Mouse (Mus musculus) right cerebral cortex, adult 2 months (tissue): ENCODE data around the gene Stk10.

ENCODE experiments used
- DNase-seq, 2 experiments: peaks; one replicate each; pipeline ENCODE4 v3.0.0; 2021 to 2022; ENCODE audit warnings: low spot score in 2 of 2

Gene Stk10

DNA sequence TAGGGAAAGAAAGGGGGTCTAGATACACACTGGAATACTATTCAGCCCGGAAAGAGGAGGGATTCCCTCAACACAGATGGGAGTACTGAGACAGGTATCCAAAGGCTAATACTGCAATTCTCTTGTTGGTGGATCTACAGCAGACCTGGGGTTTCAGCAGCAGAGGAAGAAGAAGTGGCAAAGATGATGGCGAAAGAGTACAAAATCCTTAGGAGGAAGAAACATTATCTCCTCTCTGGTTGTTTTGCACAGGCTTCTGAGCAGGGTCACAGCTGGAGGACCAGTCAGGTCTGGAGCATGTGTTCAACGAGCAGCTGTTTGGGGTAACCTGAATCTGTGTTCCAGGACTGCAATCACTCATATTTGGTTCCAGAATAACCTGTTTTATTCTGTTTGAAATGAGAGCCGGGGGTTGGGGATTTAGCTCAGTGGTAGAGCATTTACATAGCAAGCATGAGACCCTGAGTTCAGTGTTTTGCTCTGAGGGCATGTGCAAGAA lies 96.7 kb downstream of the Stk10 start:
- no peak for DNase-seq

DNA sequence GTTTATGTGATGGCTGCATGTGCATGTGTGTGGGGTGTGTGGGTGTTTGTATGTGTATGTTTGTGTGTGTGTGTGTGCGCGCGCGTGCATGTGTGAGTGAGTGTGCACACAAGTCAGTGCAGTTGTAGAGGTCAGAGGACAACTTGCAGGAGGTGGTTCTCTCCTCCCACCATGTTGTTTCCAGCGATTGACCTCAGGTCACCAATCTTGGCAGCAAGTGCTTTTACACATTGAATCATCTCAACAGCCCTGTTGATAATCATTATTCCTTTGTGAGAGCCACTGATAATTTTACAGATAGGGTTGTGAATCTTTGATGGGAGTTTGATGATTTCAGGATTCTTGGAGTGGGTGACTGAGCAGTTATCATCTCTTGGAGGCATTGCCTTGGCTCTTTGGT lies 99.6 kb downstream of the Stk10 start:
- no peak for DNase-seq

DNA sequence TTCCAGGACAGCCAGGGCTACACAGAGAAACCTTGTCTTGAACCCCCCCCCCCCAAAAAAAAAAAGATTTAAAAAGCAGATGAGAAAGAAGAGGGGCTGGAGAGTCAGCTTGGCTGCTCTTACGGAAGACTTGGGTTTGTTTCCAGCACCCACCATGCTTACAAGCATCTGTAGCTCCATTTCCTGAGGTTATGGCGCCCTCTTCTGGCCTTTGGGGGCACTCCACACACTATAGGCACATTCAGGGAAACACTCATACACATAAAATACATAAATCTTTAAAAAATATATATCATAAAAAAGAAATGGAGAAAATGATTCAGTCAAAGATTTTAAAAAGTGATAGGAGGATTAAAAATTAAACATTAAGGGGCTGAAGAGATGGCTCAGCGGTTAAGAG lies 100.4 kb downstream of the Stk10 start:
- DNase-seq: no peak

DNA sequence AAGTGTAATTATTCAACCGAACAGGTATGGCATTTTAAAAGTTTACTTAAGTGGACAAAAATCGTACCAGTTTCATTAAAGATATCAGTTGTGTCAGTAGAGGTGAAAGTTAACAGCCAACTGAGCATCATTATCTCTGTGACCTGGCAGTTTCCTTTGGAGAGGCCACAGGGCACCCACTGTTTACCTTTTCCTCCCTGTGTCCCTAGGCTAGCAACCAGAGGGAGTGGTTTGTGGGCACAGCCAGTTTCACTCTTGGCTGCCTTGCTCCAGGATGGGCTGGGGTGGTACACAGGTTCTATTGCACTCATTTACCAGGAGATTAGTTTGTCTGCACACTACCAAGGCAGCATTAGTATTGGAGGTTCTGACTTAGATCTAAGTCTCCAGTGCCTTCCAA lies 101.0 kb downstream of the Stk10 start:
- DNase-seq: no peak

DNA sequence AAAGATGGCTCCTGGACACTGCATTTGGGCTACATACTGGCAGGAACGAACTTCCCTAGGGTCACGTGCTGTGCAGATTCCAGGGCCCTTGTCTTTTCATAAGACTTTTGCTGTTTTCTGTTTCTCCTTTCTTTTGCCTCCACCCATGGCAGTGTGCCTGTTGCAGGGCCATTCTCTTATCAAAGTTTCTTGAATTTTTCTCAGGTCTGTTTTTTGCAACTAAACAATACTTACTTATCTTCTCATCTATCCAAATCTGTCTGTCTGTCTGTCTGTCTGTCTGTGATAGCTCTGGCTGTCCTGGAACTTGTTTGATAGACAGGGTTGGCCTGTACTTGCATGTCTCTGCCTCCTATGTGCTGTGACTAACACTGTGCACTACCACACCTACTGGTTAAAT lies 101.7 kb downstream of the Stk10 start:
- no peak for DNase-seq

DNA sequence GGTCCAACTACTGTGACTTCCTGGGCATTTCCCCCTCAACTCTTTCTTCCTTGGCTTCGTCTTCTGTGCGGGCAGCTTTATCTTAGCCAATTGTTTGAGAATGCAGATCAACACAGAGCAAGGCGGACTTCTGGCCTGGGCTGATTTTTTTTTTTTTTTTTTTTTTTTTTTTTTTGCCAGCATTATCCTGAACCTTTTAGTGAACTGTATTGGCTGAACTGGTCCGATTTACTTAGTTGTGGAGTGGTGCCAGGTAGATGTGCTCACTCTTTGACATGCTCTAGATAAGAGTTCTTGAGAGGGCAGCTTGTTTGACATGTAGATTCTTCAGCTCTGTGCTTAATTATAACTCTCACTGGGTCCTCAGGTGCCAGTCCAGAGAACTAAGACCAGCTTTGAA lies 103.2 kb downstream of the Stk10 start:
- no peak for DNase-seq

DNA sequence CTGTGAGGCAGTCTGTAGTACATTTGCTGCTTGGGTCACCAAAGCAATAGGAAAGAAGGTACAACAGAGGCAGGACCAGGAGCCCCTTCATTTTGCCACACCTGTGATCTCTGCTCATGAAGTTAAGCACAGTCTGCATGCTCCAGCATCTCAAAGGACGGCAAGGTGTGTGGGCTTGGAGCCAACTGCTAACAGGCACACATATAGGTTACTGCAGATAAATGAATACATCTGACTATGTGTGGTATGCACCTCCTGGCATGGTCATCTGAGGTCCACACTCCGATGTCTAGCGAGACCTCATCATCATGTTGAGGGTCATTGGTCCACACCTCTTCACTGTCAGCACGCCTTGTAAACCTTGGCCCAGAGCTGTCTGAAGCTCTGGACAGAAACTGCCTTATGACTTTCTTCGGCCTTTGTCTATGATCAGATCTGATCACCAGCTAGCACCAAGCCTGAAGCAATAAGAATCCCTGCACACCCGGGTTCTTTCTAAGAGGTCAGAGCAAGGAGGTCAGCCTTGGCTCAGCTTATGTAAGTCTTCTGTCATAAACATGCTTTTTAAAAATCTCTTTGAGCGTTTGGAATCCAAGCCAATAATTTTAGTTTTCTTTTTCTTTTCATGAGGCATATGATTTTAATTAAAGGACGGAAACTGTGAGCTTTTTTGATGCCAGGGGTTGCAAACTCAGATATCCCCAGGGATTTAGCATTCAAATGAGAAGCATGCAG lies 105.6 kb downstream of the Stk10 start:
- DNase-seq: no peak

DNA sequence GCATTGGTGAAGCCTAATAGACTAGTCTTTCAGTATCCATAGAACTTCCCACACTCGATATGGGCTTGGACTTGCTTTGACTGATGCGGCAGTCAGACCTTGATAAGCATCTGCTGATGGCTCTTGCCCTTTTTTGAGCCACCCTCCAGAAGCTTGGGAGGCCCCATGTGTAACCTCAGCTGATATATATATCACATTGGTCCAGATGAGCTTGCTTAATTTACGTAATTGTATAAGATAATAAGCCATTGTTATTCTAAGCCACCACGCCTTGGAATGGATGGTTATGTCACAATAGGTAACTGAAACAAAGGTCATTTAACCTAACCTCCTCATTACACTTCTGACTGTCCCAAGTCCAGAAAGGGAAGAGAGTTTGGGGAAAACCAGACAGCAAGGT lies 107.5 kb downstream of the Stk10 start:
- DNase-seq: no peak

DNA sequence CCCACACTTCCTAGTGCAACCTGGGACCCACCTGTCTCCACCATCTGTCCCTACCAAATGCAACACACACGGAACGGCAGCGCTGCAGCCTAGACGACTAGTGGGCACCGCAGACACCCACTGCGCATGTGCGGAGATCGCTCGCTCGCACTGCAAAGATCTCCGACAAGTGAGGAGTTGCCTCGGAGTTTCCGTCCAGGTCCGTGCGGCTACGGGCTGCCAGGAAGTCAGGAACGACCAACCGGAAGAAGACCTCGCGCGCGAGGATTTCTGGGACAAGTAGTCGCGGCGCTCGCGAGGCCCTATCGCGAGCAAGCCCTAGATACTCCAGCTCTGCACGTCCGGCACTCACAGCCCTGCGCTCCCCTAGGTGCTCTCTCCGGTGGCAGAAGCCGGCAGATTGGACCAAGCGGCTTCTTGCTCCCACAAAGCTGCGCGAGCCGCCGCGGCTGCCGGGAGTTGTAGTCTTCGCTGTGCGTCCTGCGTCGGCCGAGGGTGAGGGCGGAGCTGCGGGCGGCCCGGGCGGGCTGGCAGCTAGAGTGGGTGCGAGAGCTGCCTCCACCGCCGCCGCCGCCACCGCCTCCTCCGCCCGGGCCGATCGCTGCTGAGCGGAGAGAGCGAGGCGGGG lies 109.3 kb downstream of the Stk10 start, which contains the start of gene Fbxw11:
Gene Fbxw11 (plus strand): TSS at position 476 of the 628 bp plus-strand sequence.
- peak; percentile 95 to 97 for DNase-seq

DNA sequence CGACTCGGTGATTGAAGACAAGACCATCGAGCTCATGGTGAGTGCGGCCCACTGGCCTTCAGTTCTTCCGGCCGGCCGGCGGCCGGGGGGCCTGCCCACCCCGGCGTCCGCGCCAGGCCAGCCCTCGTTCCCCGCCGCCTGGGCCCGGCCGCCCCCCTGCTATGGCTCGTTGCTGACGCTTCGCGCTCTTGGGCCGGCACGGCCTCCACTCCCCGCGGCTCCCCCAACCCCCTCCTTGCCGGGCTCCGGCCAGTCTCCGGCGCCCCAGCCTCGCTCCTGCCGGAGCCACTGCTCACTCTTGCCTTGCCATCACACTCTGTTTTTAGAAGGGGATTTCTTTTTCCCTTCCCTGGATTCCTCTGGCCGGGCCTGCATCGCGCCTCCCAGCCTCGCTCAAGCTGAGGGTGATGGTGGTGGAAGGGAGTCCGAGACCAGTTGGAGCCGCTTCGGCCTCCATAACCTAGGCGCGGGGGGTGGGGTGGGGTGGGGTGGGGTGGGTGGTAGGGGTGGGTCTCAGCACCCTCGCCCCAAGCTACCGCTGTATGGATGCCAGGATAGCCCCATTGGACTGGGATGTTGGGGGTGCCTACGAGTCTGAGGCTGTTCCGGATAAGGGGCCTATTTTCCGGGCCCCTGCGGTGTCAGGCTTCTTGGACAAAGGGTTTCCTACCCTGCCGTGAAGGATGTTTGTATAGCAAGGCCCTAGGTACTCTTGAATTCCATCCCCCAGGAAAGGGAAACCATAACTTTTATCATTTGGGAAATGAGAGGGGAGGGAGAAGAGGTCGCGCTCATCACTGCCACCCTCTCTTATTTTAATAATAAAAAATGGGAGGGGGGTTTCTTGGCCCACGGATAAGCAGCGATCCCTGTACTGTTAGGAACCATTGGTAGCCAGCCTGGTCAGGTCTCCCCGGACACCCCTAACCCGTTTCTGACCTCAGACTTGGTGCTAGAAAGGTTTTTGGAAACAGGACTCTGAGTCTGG lies 110.1 kb downstream of the Stk10 start:
- peak in 1 of 2 experiments; percentile 33 for DNase-seq

DNA sequence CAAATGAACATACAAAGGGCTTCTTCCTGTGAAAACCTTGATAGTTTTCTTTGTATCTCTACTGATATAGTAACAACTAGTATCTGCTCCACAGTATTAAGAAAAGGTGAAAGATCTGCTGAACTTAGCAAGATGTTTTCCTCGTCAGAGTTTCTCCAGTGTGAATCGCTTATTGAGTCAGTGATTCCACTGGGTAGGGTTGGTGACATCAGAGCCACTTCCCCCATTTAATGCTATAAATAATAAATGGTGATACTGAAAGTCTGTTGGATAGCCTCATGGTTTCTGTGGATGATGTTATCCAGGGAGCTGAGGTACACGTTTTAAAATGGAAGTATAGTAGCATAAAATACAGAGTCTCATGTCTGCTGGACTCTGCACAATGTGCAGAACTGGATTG lies 110.9 kb downstream of the Stk10 start:
- no peak for DNase-seq

DNA sequence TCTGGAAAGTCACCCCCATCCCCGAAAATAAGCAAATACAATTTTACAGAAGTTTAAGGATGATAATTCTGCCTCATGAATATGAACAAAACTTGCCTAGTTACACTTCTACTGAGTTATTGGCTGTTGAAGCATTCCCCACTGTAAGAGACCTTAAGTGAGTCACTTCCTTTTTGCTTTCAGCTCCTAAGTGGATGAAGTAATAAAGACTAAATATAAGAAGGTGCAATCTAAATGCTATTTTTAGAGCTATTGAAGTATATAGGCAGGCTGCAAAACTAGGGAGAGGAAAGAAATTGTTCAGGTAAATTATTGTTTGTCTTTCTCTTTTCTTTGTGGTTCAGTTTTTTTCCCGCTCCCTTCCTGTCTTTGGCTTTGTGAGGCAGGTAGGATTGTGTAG lies 114.2 kb downstream of the Stk10 start:
- no peak for DNase-seq

DNA sequence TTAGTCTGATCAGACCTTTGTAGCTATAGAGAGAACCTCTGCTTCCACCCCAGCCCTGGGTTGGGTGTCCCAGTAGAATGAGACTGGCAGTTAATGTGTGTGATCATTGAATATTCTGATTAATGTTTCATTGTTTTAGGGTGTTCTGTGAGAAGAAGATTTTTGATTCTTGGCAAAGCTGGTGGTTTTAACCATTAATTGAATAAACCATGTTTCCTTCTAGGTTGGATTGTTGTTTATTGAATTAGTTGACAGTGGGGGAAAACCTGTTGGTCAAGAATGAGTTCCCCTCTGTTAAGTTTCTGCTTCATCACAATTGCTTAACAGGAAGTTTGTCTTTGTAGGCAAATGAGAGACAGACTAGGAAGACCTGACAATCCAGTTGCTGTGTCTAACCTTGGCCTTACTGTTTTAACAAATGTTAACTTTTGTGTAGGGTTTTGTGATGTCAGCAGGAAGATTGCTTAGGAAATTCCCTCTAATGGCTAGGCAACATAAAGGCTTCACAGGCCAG lies 117.2 kb downstream of the Stk10 start:
- no peak for DNase-seq

DNA sequence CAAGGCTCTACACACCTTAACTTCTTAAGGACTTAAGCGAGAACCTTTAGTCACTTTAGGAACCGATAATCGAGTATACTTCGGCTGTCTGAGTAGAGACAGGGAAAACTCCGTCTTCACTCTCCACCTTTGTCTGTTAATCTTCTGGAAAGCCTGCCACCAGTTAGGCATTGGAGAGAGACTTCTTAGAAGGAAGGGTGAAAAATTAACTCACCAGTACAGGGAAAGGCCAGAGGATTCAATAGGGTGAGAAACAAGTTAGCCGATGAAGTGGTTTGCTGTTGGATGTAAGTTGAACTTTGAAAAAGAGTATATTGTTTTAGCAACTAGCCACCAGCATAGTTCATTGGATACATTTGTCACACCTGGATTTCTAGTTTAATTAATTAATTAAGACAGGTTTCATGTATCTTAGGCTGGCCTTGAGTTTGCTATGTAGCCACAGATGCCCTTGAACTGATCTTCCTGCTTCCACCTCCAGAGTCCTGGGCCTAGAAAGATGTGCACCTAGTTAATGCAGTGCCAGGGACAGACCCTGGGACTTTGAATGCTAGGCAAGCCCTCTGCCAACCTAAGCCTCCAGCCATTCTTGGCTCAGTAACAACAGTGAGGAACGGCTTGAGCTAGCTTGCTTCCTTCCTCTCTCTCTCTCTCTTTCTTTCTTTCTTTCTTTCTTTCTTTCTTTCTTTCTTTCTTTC lies 117.9 kb downstream of the Stk10 start:
- no peak for DNase-seq

DNA sequence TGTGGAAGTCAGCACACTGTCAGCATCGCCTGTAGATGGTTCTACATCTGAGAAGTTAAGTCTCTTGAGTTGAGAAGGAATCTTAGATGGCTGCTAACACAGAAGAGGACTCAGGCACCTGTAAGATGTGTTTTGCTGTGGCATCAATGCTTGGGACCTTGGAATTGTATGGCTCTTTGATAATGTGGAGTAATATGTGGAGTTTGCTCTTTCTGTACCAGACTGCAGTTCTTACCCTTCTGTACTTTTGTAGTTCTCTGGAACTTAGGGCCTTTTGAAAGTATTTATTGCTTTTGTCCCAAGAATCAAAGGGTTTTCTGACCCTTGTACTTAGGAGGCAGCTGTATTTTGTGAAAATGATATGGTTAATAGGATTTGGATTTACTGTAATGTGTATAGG lies 118.6 kb downstream of the Stk10 start:
- no peak for DNase-seq

DNA sequence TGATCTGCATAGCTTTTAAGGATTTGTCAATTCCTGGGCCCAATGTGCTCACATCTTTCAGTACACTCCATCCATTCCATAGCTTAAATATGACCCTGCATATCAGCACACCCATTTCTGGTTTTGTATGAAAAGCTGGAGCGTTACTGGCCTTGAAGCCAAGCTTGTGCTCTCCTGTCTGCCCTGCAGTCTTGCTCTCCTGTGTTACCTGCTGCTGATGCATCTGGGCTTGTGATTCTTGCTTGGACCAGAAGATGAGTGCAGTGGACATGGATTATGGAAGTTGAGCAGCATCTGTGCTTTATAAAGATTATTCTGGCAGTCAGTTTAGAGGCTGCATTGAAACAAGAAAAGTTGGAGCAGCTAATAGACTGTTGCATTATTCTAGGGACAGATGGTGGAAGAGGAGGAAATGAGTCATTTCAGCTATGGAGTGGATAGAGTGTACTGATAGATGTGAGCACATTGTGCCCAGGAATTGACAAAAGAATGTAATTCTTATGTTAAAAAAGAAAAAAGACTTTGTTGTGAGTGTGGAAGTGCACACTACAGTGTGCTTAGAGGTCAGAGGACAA lies 129.1 kb downstream of the Stk10 start:
- peak in 1 of 2 experiments; percentile 31 for DNase-seq

DNA sequence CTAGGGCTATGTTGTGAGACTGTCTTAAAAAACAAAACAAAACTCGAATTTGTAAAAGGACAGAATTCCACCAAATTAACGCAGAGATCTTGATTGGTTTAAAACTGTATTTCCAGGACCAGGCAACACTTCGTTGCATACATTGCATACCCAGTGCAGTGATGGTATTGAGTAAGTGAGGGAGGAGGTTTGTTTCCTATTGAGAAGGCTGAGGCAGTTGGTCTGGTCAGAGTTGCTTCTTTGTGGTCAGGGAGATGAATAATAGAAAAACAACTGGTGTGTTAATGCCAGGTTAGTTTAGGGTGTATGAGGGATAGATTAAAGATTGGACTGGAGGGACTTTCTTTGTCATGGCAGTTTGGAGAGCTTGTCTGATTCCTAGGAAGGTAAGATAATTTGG lies 132.5 kb downstream of the Stk10 start:
- no peak for DNase-seq

DNA sequence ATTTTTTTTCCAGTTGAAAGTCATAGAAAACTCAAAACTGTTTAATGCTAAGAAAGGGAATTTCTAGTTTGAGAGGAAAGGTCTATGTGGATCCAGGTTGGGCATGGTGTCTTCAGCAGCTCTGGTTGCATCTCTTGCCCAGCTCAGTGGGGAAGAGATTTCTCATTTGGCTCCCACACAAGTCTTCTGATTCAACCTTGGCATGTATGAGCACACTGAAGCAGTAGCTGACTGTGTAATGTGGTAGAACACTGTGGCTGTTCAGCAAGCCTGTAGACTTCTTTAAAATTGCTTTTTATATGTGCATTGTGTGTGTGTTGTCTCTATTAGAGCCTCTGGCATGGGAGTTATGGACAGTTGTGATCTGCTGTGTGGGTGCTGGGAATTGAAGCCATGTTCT lies 133.9 kb downstream of the Stk10 start:
- no peak for DNase-seq

DNA sequence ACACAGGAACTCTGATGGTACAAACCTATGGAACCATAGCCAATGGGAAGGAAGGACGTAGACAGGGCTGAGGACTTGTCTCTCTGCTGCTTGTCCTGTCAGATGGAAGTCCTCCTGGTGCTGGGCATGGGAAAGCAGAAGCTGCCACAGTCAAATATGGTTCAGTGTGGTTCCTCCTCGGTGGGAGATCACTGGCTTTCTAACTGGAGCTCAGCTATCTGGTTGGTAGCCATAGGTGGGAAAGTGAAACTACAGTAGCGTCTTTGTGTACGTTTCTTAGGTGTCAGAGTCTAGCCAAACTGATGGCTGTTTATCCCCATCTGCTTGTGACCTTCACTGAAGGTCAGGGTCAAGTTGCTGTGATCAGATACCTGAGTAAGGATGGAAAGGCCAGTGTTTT lies 138.4 kb downstream of the Stk10 start:
- no peak for DNase-seq
